Mouse (Mus musculus) adrenal gland (tissue): ENCODE data around the gene BC004004.

ENCODE experiments used
- intact Hi-C: fragments of 180-260 bp; cut with DNase I; formaldehyde crosslinking; loops from one replicate; pipeline ENCODE4 v1.15.1; 2025

BC004004 gene

GRCm38 (mm10) chr17:29258921-29259320 is 9.7 kb upstream of the BC004004 start:
- intact Hi-C loops = no loop called here

GRCm38 (mm10) chr17:29259489-29259888 is 9.1 kb upstream of the BC004004 start:
- intact Hi-C loops = no loop called here

GRCm38 (mm10) chr17:29260501-29260900 is 8.1 kb upstream of the BC004004 start:
- intact Hi-C loops = no loop called here

- intact Hi-C loops = no loop called here
Observed at GRCm38 (mm10) chr17:29261603-29262258, 6.9 kb upstream of the BC004004 start.

- intact Hi-C loops = no loop called here
Observed at GRCm38 (mm10) chr17:29262259-29262649, 6.3 kb upstream of the BC004004 start.

- intact Hi-C loops = no loop called here
Observed at GRCm38 (mm10) chr17:29263417-29263816, 5.2 kb upstream of the BC004004 start.

- intact Hi-C loops = no loop called here
Observed at GRCm38 (mm10) chr17:29263840-29264633, 4.6 kb upstream of the BC004004 start, which contains the start of gene Ppil1. Ppil1 (minus strand) TSS chr17:29264186.

GRCm38 (mm10) chr17:29264760-29265159 is 3.8 kb upstream of the BC004004 start:
- intact Hi-C loops = loop anchor here (5.0 kb wide), 1 partner anchor 248 kb away; no protein-coding TSS in a partner anchor

GRCm38 (mm10) chr17:29267040-29267439 is 1.5 kb upstream of the BC004004 start:
- intact Hi-C loops = loop anchor here (5.0 kb wide), 1 partner anchor 245 kb away; no protein-coding TSS in a partner anchor

GRCm38 (mm10) chr17:29267931-29268681 is 482 bp upstream of the BC004004 start:
- intact Hi-C loops = loop anchor here (2.0 to 5.0 kb wide), 2 partner anchors 103 to 244 kb away; no protein-coding TSS in a partner anchor

GRCm38 (mm10) chr17:29269349-29269706 is 740 bp downstream of the BC004004 start:
- intact Hi-C loops = loop anchor here (2.0 to 5.0 kb wide), 2 partner anchors 101 to 243 kb away; no protein-coding TSS in a partner anchor

- intact Hi-C loops = no loop called here
Observed at GRCm38 (mm10) chr17:29270148-29270698, 1.6 kb downstream of the BC004004 start.

GRCm38 (mm10) chr17:29273156-29273555 is 4.6 kb downstream of the BC004004 start:
- intact Hi-C loops = no loop called here

GRCm38 (mm10) chr17:29273889-29274288 is 5.3 kb downstream of the BC004004 start:
- intact Hi-C loops = no loop called here

- intact Hi-C loops = no loop called here
Observed at GRCm38 (mm10) chr17:29280422-29280821, 11.8 kb downstream of the BC004004 start.

- intact Hi-C loops = no loop called here
Observed at GRCm38 (mm10) chr17:29281541-29281940, 13.0 kb downstream of the BC004004 start.

- intact Hi-C loops = no loop called here
Observed at GRCm38 (mm10) chr17:29282216-29282952, 13.8 kb downstream of the BC004004 start.

- intact Hi-C loops = no loop called here
Observed at GRCm38 (mm10) chr17:29291793-29292192, 23.2 kb downstream of the BC004004 start.

GRCm38 (mm10) chr17:29292996-29293395 is 24.4 kb downstream of the BC004004 start:
- intact Hi-C loops = no loop called here

GRCm38 (mm10) chr17:29293807-29294605 is 25.4 kb downstream of the BC004004 start:
- intact Hi-C loops = no loop called here
